Mouse (Mus musculus): Measurements from ENCODE around the gene Serp2.
"Not testable (repeated sequence)": the region's sequence is repeated elsewhere in the genome, so short reads cannot be mapped to it uniquely, and the experiment has no call there.

The Serp2 gene

GRCm38 (mm10) chr14:76570292-76570691 lies 13.6 kb upstream of the Serp2 start:
- no peak for DNase-seq (ENCODE audit: low read depth, low spot score)

DNA sequence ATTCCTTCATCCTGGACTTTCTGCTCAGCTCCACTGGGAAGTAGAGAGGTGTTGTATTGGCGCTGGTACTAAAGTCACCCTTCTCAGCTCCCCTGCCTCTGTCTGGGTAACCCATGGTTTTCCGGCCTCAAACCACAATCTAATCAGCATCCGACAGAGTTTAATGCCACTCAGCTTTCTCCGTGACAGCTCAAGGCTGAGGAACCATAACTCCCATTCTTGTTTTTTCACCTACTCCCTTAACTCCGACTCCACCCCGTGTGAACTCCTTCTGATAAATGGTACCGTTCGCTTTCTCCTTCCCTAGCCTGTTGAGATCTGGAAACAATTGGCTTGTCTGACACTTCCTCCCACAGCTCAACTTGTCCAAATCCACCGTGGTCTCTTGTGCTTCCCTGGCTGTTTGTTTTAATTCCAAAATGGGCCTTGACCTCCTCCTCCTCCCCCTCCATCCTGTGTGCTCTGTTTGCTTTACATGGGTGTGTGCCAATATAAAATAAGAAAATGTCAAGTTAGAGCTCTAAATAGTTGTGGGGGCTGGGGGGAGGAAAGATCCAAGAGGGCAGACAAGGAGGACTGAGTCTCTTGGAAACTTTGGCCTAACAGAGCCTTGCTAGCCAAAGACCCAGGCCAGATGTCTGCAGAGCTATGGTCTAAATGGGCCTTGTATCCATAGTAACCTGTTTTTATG lies 12.7 kb upstream of the Serp2 start:
- DNase-seq (ENCODE audit: low read depth, low spot score): no peak

DNA sequence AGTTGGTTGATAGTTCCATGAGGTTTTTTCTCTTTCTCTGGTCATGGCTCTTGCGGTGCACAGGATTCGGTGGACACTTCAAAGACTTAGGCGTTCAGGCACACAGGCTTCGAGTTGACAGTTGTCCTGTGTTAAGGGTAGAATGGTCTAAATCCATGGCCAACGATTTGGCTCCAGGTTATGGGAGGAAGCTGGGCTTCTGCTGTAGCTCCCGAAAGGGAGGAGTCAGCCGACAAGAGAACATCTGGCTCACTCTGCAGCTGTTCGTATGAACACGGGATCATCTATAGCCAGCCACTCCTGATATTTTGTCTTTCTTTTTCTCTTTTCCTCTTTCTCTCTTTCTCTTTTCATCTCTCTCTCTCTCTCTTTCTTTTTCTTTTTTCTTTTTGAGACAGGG lies 11.9 kb upstream of the Serp2 start:
- no peak for DNase-seq (ENCODE audit: low read depth, low spot score)

DNA sequence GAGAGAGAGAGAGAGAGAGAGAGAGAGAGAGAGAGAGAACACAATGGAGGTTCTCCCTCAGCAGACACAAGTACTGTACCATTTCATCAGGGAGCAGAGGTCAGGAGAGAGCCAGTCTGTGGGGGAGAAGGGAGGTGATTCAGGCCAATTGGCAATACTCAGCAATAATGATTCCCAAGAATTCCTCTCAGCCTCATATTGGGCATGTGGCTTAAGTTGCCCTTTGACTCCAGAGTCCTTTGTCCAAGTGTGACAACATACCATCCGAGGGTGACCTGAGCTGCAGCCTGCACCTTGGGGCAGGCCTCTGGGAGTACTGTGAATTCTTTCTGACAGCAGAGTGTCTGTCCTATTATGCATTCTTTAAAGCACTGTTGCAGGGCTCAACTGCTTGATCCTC lies 10.6 kb upstream of the Serp2 start:
- DNase-seq (ENCODE audit: low read depth, low spot score): no peak

- DNase-seq (ENCODE audit: low read depth, low spot score): no peak
Observed at GRCm38 (mm10) chr14:76566711-76567110, 10.0 kb upstream of the Serp2 start.

GRCm38 (mm10) chr14:76566193-76566592 lies 9.5 kb upstream of the Serp2 start:
- no peak for DNase-seq (ENCODE audit: low read depth, low spot score)

DNA sequence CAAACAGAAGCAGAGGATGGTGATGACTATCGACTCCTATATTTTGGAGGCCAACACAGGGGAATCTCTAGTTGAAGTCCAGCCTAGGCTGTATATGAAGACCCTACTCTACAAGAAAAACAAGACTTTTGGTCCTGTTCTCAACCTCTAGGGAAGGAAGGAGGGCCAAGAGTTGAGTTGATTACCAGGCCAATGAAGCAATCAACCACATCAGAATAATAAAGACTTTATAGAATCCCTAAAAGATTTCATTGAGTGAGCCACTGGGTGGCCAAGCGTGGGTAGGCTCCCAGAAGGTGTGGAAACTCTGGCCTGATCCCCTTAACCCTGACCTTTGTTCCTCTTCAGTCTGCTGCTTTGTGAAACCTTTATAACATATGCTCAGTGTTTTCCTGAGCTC lies 2.5 kb upstream of the Serp2 start:
- DNase-seq (ENCODE audit: low read depth, low spot score): peak; percentile 45

DNA sequence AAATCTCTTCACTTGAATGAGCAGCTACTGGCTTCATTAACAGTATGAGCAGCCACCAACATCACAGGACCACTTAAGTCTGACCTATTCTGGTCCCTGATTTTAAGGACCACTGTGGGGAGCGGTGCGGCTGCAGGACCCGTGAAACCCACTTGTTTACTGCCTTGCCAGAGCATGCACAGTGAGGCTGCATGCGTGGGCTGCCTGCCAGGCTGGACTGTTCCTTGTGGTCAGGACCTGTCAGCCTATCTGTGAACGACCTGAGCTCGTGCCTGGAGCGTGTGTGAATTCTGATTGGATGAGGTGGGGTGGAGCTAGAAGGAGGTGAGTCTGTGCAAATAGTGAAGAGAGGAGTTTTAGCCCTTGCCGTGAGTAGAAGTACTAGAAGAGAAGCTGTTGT lies 1.5 kb upstream of the Serp2 start:
- not testable (repeated sequence) for DNase-seq (ENCODE audit: low read depth, low spot score)

DNA sequence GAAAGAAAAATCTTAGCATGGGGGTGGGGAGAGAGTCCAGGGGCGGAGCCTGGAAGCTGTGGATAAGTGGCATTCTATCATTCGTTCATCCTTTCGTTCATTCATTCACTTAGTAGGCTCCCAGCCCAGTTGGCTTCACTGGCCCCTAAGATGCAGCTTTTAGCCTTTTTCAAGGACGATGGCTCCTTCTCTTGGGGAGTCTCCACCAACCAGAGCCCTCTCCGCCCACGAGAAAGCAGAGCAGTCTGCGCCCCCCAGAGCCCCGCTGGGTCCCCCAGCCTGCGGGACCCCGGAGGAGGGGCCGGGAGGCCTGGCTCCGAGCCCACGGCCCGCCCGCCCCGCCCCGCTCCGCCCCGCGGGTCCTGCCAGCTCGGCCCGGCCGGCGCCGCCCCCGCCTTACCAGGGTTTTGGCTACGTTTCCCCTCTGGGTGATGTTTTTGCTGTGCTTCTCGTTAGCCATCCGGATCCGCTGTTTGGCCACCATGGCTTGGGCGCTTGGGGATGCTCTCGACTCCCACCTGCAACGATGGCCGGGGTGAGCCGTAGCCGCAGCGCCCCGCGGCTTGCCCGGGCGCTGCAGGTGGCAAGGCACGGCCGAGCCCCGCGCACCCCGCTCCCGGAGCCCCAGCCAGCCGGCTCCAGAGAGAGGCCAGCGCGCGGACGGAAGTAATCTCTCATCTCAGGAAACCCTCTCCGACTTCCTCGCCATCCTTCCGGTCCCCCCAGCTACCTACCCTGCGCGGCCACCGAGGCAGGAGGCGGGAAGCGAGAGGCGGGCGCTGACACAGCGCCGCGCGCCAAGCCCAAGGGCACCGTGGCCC lies 448 bp downstream of the Serp2 start:
- DNase-seq (ENCODE audit: low read depth, low spot score): peak; percentile 35

GRCm38 (mm10) chr14:76555263-76556030 lies 1.2 kb downstream of the Serp2 start:
- DNase-seq (ENCODE audit: low read depth, low spot score): no peak

DNA sequence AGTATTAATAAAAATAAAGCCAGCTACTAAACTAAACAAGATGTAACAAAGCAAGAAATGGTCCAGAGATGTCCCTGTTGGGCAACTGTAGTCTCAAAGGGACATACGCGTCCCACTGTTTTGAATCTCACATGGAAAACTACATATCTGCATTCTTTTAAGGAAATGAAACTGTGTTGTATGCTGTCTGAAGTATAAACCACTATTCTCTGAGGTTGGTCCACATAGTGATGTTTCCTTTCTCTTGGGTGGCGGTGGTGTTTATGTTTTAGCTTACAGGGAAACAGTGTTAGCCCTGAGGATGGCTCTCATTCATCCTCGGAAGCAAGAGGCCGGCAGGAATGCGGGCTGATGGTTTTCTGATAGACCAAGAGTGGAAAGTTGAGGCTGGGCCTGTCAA lies 12.6 kb downstream of the Serp2 start:
- no peak for DNase-seq (ENCODE audit: low read depth, low spot score)

DNA sequence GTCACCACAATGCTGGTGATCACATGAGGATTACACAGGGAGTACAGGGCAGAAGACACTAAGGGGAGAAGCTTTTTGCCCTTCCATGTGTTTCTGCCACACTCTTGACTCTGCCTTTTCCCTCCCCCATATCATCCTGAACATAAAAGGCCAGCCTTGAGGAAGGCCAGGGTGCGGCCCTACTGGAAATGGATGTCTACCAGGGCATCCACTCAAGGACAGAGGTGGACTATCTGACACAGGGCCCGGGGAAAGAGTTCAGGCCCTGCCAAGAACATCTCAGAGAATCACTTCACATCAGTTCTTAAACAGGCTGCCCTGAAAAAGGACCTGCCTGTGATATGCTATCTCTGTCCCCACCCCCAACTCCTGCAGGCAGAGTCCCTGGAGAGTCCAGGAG lies 15.3 kb downstream of the Serp2 start:
- DNase-seq (ENCODE audit: low read depth, low spot score): no peak

- DNase-seq (ENCODE audit: low read depth, low spot score): no peak
Observed at GRCm38 (mm10) chr14:76540005-76540670, 16.6 kb downstream of the Serp2 start.

DNA sequence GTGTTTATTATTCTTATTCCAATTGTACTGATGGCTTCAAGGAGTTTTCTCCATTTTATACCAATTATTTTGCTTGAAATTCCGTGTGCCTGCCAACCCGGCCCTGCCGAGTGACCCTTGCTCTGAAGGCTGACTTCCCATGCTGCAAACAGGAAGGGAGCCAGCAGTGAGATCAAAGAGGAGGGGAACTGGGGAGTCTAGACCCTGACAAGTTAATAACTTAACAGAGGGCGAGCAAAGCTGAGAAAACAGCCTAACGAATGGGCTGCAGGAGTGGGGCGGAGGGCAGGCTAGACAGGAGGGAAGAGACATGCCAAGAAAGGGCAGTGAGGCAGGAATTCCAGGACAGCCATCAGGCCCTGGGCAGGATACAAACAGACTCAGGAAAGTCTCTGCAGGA lies 19.8 kb downstream of the Serp2 start:
- no peak for DNase-seq (ENCODE audit: low read depth, low spot score)

DNA sequence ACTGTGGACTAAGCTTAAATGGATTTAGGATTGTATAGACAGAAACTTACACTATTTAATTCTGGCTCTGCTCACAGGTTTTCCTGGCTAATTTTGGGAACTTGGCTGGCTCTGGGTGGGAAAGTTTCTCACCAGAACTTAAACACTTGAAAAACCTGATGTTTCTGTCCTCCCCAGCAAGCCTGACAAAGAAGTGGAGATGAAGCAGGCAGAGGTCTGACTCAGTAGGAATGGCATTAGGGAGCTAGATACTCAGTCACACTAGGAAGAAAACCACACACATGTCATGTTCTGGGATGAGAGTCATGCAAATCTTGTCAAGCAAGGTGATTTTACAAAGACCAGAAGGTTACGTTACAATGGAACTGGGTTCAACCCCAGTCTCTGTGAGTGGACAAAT lies 21.6 kb downstream of the Serp2 start:
- DNase-seq (ENCODE audit: low read depth, low spot score): no peak

DNA sequence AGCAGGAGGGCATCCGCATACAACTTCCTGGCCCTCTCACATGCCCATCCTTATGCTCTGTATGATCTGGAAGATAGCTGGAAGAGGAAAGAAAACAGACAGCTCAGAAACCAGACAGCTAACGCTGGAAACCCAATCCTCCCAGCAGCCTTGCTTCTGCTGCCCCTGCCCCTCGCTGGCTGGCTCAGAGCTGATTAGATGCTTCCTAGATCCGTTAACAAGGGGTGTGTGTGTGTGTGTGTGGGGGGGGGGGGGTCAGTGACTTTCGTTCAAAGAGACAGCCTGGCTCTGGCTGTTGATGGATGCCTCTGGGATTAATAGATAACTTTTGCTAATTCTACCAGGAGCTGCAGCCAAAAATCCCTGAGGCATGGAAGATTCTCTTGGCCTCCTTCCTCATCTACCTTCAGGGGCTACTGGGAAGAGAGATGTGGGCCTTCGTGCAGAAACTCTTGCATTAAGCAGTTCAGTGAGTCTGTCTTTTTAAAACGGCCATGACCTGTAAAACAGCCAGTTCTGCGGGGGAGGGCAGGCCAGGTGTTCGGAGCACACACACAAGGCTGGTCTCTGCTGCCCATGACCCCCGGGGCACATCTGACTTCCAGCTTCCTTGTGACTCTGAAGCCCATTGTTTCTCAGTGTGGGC lies 23.4 kb downstream of the Serp2 start:
- DNase-seq (ENCODE audit: low read depth, low spot score): no peak

GRCm38 (mm10) chr14:76532257-76533169 lies 24.2 kb downstream of the Serp2 start:
- peak; percentile 77 for DNase-seq (ENCODE audit: low read depth, low spot score)

GRCm38 (mm10) chr14:76531027-76531660 lies 25.5 kb downstream of the Serp2 start:
- no peak for DNase-seq (ENCODE audit: low read depth, low spot score)

GRCm38 (mm10) chr14:76528641-76529040 lies 28.0 kb downstream of the Serp2 start:
- no peak for DNase-seq (ENCODE audit: low read depth, low spot score)

Data from ES-CJ7 (cell line).